Mouse (Mus musculus): ENCODE measurements around the gene AC141477.1. TPM values are rescaled to one million over a fixed set of nuclear protein-coding genes. Genes with fewer than 3 reads are reported as not detected.

The AC141477.1 gene
- 2.0 TPM in 1 of 2 replicates, not detected in the other for polyA plus RNA-seq (2015; fragmentation: Nextera tagmentation; extraction: Ambion mirVana)

- peaks cover 9% of the 10 kb centered on the region; the same call in 1 of the 2 replicates for H3K4me1 ChIP-seq (replicated peaks)
- H3K4me3 ChIP-seq (replicated peaks): peak within 1 kb of the TSS; percentile 79; the same call in 1 of the 2 replicates
- H3K4me2 ChIP-seq (replicated peaks): peak within 1 kb of the TSS; percentile 57; the same call in 1 of the 2 replicates
- ATAC-seq: no peak
- no peaks in the 10 kb centered on the region for H3K9me3 ChIP-seq
- peaks cover 21% of the 10 kb centered on the region for H3K36me3 ChIP-seq
- WGBS: 95% methylated on average over 17 of the region's 17 CpGs
- H3K27ac ChIP-seq: no peak within 1 kb of the TSS
- H3K27me3 ChIP-seq (replicated peaks): no peaks in the 10 kb centered on the region
- H3K9ac ChIP-seq: no peak within 1 kb of the TSS
Observed at GRCm38 (mm10) chr10:76440281-76440680, at the start of gene AC141477.1. Gene AC141477.1, minus strand, starts transcription at chr10:76440444.

GRCm38 (mm10) chr10:76489205-76489604, 49.0 kb upstream of the AC141477.1 start:
- H3K4me3 ChIP-seq (replicated peaks): no peak overlapping the region
- H3K4me2 ChIP-seq (replicated peaks): no peak overlapping the region
- no peak for ATAC-seq
- H3K36me3 ChIP-seq: peaks cover 58% of the 10 kb centered on the region
- no peaks in the 10 kb centered on the region for H3K27me3 ChIP-seq (replicated peaks)
- H3K4me1 ChIP-seq (replicated peaks): no peaks in the 10 kb centered on the region
- 93% methylated on average over 15 of the region's 15 CpGs for WGBS
- H3K9ac ChIP-seq: no peak overlapping the region
- no peak overlapping the region for H3K27ac ChIP-seq
- H3K9me3 ChIP-seq: no peaks in the 10 kb centered on the region

- 93% methylated on average over 8 of the region's 8 CpGs for WGBS
- no peaks in the 10 kb centered on the region for H3K9me3 ChIP-seq
- no peak overlapping the region for H3K4me3 ChIP-seq (replicated peaks)
- no peak overlapping the region for H3K27ac ChIP-seq
- H3K36me3 ChIP-seq: peaks cover 53% of the 10 kb centered on the region
- H3K4me2 ChIP-seq (replicated peaks): no peak overlapping the region
- no peak for ATAC-seq
- H3K9ac ChIP-seq: no peak overlapping the region
- H3K27me3 ChIP-seq (replicated peaks): no peaks in the 10 kb centered on the region
- H3K4me1 ChIP-seq (replicated peaks): no peaks in the 10 kb centered on the region
Observed at GRCm38 (mm10) chr10:76488265-76488664, 48.0 kb upstream of the AC141477.1 start.

GRCm38 (mm10) chr10:76486302-76486701, 46.1 kb upstream of the AC141477.1 start:
- H3K36me3 ChIP-seq: peaks cover 59% of the 10 kb centered on the region
- no peak overlapping the region for H3K27ac ChIP-seq
- no peaks in the 10 kb centered on the region for H3K9me3 ChIP-seq
- no peak overlapping the region for H3K4me2 ChIP-seq (replicated peaks)
- ATAC-seq: no peak
- H3K4me1 ChIP-seq (replicated peaks): no peaks in the 10 kb centered on the region
- H3K9ac ChIP-seq: no peak overlapping the region
- no peaks in the 10 kb centered on the region for H3K27me3 ChIP-seq (replicated peaks)
- H3K4me3 ChIP-seq (replicated peaks): no peak overlapping the region
- WGBS: 97% methylated on average over 2 of the region's 2 CpGs

GRCm38 (mm10) chr10:76481480-76481879, 41.2 kb upstream of the AC141477.1 start:
- WGBS: 93% methylated on average over 6 of the region's 6 CpGs
- H3K27ac ChIP-seq: no peak overlapping the region
- H3K4me1 ChIP-seq (replicated peaks): no peaks in the 10 kb centered on the region
- no peak overlapping the region for H3K4me2 ChIP-seq (replicated peaks)
- H3K9ac ChIP-seq: no peak overlapping the region
- no peaks in the 10 kb centered on the region for H3K9me3 ChIP-seq
- peaks cover 59% of the 10 kb centered on the region for H3K36me3 ChIP-seq
- ATAC-seq: no peak
- H3K4me3 ChIP-seq (replicated peaks): no peak overlapping the region
- no peaks in the 10 kb centered on the region for H3K27me3 ChIP-seq (replicated peaks)

- 94% methylated on average over 13 of the region's 13 CpGs for WGBS
- H3K9me3 ChIP-seq: no peaks in the 10 kb centered on the region
- H3K4me3 ChIP-seq (replicated peaks): no peak overlapping the region
- ATAC-seq: no peak
- no peaks in the 10 kb centered on the region for H3K27me3 ChIP-seq (replicated peaks)
- no peak overlapping the region for H3K9ac ChIP-seq
- no peaks in the 10 kb centered on the region for H3K4me1 ChIP-seq (replicated peaks)
- no peak overlapping the region for H3K27ac ChIP-seq
- peaks cover 54% of the 10 kb centered on the region for H3K36me3 ChIP-seq
- no peak overlapping the region for H3K4me2 ChIP-seq (replicated peaks)
Observed at GRCm38 (mm10) chr10:76480851-76481250, 40.6 kb upstream of the AC141477.1 start.

- H3K9ac ChIP-seq: no peak overlapping the region
- 88% methylated on average over 5 of the region's 5 CpGs for WGBS
- H3K27ac ChIP-seq: no peak overlapping the region
- no peak for ATAC-seq
- H3K4me3 ChIP-seq (replicated peaks): no peak overlapping the region
- H3K9me3 ChIP-seq: no peaks in the 10 kb centered on the region
- H3K27me3 ChIP-seq (replicated peaks): no peaks in the 10 kb centered on the region
- H3K4me1 ChIP-seq (replicated peaks): 0 out of 2 replicates have a peak, but pooled peaks cover 3% of the 10 kb centered on the region
- no peak overlapping the region for H3K4me2 ChIP-seq (replicated peaks)
- H3K36me3 ChIP-seq: peaks cover 36% of the 10 kb centered on the region
Observed at GRCm38 (mm10) chr10:76473759-76474158, 33.5 kb upstream of the AC141477.1 start.

GRCm38 (mm10) chr10:76468203-76469162, 28.2 kb upstream of the AC141477.1 start, which contains the start of the genes Mcm3ap and Ybey:
Gene Mcm3ap, plus strand, starts transcription at chr10:76468927.
Gene Ybey, minus strand, starts transcription at chr10:76469114.
- H3K4me2 ChIP-seq (replicated peaks): peak within 1 kb of the TSS; percentile 60
- peak; percentile 97 for ATAC-seq
- peak within 1 kb of the TSS; percentile 81; the same call in 1 of the 2 replicates for H3K27ac ChIP-seq
- H3K4me1 ChIP-seq (replicated peaks): 0 out of 2 replicates have a peak, but pooled peaks cover 5% of the 10 kb centered on the region
- H3K4me3 ChIP-seq (replicated peaks): peak within 1 kb of the TSS; percentile 75
- 2% methylated on average over 55 of the region's 55 CpGs for WGBS
- peaks cover 15% of the 10 kb centered on the region for H3K36me3 ChIP-seq
- no peaks in the 10 kb centered on the region for H3K27me3 ChIP-seq (replicated peaks)
- H3K9me3 ChIP-seq: no peaks in the 10 kb centered on the region
- peak within 1 kb of the TSS; percentile 87 for H3K9ac ChIP-seq

GRCm38 (mm10) chr10:76462721-76463120, 22.5 kb upstream of the AC141477.1 start:
- Histone ChIP-seq H3K9ac (no peak overlapping the region), H3K4me2 (replicated peaks) (no peak overlapping the region), H3K27ac (no peak overlapping the region), H3K9me3 (no peaks in the 10 kb centered on the region), H3K4me3 (replicated peaks) (no peak overlapping the region), H3K4me1 (replicated peaks) (0 out of 2 replicates have a peak, but pooled peaks cover under 1% of the 10 kb centered on the region), H3K27me3 (replicated peaks) (no peaks in the 10 kb centered on the region), H3K36me3 (no peaks in the 10 kb centered on the region)
- no peak for ATAC-seq
- WGBS: 85% methylated on average over 6 of the region's 6 CpGs

GRCm38 (mm10) chr10:76462312-76462711, 22.1 kb upstream of the AC141477.1 start:
- 90% methylated on average over 7 of the region's 7 CpGs for WGBS
- Histone ChIP-seq H3K27me3 (replicated peaks) (no peaks in the 10 kb centered on the region), H3K36me3 (no peaks in the 10 kb centered on the region), H3K4me3 (replicated peaks) (no peak overlapping the region), H3K27ac (no peak overlapping the region), H3K4me2 (replicated peaks) (no peak overlapping the region), H3K9ac (no peak overlapping the region), H3K9me3 (no peaks in the 10 kb centered on the region), H3K4me1 (replicated peaks) (no peaks in the 10 kb centered on the region)
- no peak for ATAC-seq

GRCm38 (mm10) chr10:76461255-76461654, 21.0 kb upstream of the AC141477.1 start:
- Histone ChIP-seq H3K9me3 (no peaks in the 10 kb centered on the region), H3K27me3 (replicated peaks) (no peaks in the 10 kb centered on the region), H3K4me2 (replicated peaks) (no peak overlapping the region), H3K4me1 (replicated peaks) (no peaks in the 10 kb centered on the region), H3K36me3 (no peaks in the 10 kb centered on the region), H3K9ac (no peak overlapping the region), H3K4me3 (replicated peaks) (no peak overlapping the region), H3K27ac (no peak overlapping the region)
- WGBS: 78% methylated on average over 1 of the region's 1 CpGs
- ATAC-seq: no peak

GRCm38 (mm10) chr10:76455289-76455688, 15.0 kb upstream of the AC141477.1 start:
- Histone ChIP-seq H3K4me3 (replicated peaks) (no peak overlapping the region), H3K9me3 (no peaks in the 10 kb centered on the region), H3K4me1 (replicated peaks) (no peaks in the 10 kb centered on the region), H3K4me2 (replicated peaks) (no peak overlapping the region), H3K27me3 (replicated peaks) (no peaks in the 10 kb centered on the region), H3K36me3 (no peaks in the 10 kb centered on the region), H3K27ac (no peak overlapping the region), H3K9ac (no peak overlapping the region)
- no peak for ATAC-seq
- WGBS: 64% methylated on average over 5 of the region's 5 CpGs
